Mouse (Mus musculus) megakaryocyte progenitor cell, adult 5-6 weeks (primary cell): ENCODE measurements around the gene Foxo6. TPM values are rescaled to one million over a fixed set of nuclear protein-coding genes. Genes with fewer than 3 reads are reported as not detected.
A peak's percentile ranks its signal among the peaks of the same experiment; 100 is the strongest.

ENCODE experiments used
- ATAC-seq: replicated peaks from 2 replicates; pipeline ENCODE4 v1.8.0; 2016; ENCODE audit warnings: mild to moderate bottlenecking, moderate TSS enrichment, inconsistent platforms; ENCODE audit not compliant: poor library complexity
- total RNA-seq, 2 experiments: library from RNA; stranded (forward) in 1 of 2; stranded (reverse) in 1 of 2; fragments of 157-497, 149-512 nt in 1 of 2; fragments of 200-1000 nt in 1 of 2; gene quantifications; 2 replicates each; pipeline versions ENCODE4 v1.2.3 to v1.2.4; 2015 to 2017

Foxo6 gene
- total RNA-seq, 2 experiments from 2014 or later: not detected

- ATAC-seq: no peak
Measured at GRCm38 (mm10) chr4:120259356-120260181, 27.6 kb downstream of the Foxo6 start.

GRCm38 (mm10) chr4:120248800-120249261 is 38.3 kb downstream of the Foxo6 start:
- ATAC-seq: no peak

- ATAC-seq: no peak
Measured at GRCm38 (mm10) chr4:120247412-120247811, 39.7 kb downstream of the Foxo6 start.

- ATAC-seq: no peak
Measured at GRCm38 (mm10) chr4:120246086-120246485, 41.1 kb downstream of the Foxo6 start.

GRCm38 (mm10) chr4:120242783-120243262 is 44.3 kb downstream of the Foxo6 start:
- ATAC-seq: no peak

GRCm38 (mm10) chr4:120241106-120241505 is 46.0 kb downstream of the Foxo6 start:
- ATAC-seq: no peak

- ATAC-seq: no peak
Measured at GRCm38 (mm10) chr4:120239419-120239818, 47.7 kb downstream of the Foxo6 start.

GRCm38 (mm10) chr4:120233243-120233642 is 53.9 kb downstream of the Foxo6 start:
- ATAC-seq: peak; percentile 42

GRCm38 (mm10) chr4:120232541-120232940 is 54.6 kb downstream of the Foxo6 start:
- no peak for ATAC-seq

- no peak for ATAC-seq
Measured at GRCm38 (mm10) chr4:120231982-120232381, 55.2 kb downstream of the Foxo6 start.

- peak; percentile 80 for ATAC-seq
Measured at GRCm38 (mm10) chr4:120230256-120230649, 56.9 kb downstream of the Foxo6 start.

- peak; percentile 30 for ATAC-seq
Measured at GRCm38 (mm10) chr4:120229505-120230255, 57.5 kb downstream of the Foxo6 start.

- no peak for ATAC-seq
Measured at GRCm38 (mm10) chr4:120228613-120229012, 58.5 kb downstream of the Foxo6 start.

GRCm38 (mm10) chr4:120227224-120227623 is 59.9 kb downstream of the Foxo6 start:
- ATAC-seq: no peak

- ATAC-seq: no peak
Measured at GRCm38 (mm10) chr4:120226682-120227081, 60.5 kb downstream of the Foxo6 start.

- peak; percentile 73 for ATAC-seq
Measured at GRCm38 (mm10) chr4:120225135-120225780, 61.9 kb downstream of the Foxo6 start.

GRCm38 (mm10) chr4:120223805-120224204 is 63.3 kb downstream of the Foxo6 start:
- ATAC-seq: peak; percentile 54

- ATAC-seq: peak; percentile 12; the same call in 1 of the 2 replicates
Measured at GRCm38 (mm10) chr4:120223108-120223745, 63.9 kb downstream of the Foxo6 start.

GRCm38 (mm10) chr4:120221708-120222107 is 65.4 kb downstream of the Foxo6 start:
- ATAC-seq: no peak

- ATAC-seq: no peak
Measured at GRCm38 (mm10) chr4:120218878-120219277, 68.3 kb downstream of the Foxo6 start.
